Mouse (Mus musculus) erythroblast, embryonic 14.5 days (primary cell): ENCODE measurements around the gene Ppcdc.

Experiments
- GATA1 ChIP-seq: IDR thresholded peaks from 2 replicates; pipeline ENCODE4 v1.6.1; 2012; ENCODE audit warnings: low read length, inconsistent platforms, mixed read lengths
- TAL1 ChIP-seq: IDR thresholded peaks from 3 replicates; pipeline ENCODE4 v1.6.1; 2012; ENCODE audit warnings: low read length, inconsistent platforms, mixed read lengths

- TF ChIP-seq GATA1 = no peak
- no peak for TF ChIP-seq TAL1
Observed at GRCm38 (mm10) chr9:57467896-57468549, 28.1 kb upstream of the Ppcdc start, which contains the start of gene Scamp5.
